Mouse (Mus musculus): ENCODE measurements around the gene Chchd10.

Gene Chchd10

DNA sequence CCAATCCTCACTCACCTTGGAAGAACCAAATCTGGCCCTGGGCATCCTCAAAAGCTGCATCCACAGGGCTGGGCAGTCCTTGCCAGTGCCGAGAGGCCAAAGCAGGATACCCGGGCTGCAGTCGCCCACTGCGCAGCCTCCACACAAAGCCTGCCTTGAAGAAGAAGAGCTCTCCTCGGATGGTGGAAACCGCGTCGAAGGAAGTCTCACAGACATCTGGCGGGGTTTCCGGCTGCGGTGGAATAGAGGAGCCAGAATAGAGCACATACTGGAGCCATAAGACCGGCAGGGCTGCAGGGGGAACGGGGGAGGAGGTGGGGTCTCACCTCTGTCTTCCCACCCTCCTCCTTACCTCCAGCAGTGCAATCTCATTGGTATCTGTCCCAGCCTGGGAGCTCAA is 6.5 kb upstream of the Chchd10 start:
- DNase-seq = no peak

DNA sequence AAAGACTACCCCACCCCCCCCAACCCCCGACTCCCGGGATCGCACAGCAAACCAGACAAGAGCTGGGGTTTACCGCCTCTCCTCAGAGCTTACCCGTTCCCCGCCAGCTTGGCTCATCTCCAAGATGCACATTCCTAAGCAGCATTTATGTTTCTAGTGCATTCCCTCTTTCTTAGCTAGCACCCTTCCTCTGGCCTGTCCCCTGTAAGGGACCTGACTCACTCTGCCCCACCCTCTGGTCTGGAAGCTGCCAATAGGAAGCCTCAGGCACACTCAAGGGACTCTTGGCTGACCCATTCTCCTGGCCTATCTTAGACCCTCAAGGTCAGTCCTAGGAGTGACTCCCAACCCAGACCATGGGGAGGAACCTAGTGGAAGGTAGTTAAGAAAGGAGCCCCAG is 2.6 kb upstream of the Chchd10 start:
- DNase-seq = no peak

DNA sequence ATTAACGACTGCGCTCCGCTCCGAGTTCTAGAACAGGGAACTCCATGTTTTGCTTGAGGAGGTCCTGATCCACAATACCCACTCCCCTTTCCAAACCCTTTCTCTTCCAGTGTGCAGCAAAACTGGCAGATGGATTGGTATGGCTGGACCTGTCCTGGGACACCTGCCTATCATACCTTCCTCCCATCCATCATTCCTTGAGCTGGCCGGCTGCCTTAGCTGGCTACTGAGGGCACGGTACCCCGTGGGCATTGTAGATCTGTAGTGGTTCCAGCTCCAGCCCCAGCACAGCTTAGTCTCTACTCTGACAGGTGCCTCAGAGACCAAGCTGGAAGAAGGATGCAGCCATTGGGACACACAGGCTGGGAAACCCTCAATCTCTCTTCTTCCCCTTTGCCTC is 1.6 kb upstream of the Chchd10 start:
- no peak for DNase-seq

DNA sequence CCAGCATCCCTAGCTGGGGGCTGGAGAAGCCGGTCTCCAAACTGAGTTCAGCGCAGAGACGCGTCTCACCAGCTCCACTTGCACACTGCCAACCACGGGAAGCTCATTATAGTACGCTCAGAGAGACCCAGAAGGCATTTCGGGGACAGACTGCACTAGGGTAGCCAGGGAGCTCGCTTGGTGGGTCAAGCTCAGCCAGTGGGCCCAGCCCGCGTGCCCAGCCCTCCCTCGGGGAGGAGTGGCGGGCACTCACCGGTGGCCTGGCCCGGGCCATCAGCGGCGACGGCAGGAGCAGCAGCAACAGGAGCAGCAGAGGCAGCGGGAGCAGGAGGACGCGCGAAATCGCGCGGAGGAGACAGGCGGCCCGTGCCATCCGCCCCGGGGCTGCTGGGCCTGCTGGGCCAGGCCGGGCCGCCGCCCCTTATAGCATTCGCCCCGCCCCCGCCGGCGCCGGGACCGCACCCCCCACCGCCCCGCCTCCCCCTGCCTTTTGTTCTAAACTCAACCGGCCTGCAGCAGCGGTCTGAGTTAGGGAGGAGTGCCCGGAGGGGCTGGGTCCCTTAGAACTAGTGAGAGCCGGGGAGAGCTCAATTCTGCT is 750 bp upstream of the Chchd10 start:
- peak in 1 of 2 experiments; percentile 27 for DNase-seq

DNA sequence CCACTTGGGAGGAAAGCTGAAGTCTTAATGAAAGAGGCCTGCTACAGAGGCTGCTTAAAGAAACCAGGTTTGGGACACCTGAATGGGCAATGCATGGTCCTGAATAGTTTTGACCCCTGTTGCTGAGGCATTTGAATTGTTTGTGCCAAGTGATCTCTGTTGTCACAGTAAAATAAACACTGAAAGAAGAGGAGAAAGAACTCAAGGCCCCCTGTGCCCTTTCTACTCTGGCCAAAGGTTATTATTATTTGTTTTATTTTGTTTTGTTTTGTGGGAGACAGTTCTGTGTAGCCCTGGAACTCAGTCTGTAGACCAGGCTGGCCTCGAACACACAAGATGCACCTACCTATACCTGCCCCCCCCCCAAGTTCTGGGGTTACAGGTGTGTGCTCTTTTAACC is 2.1 kb downstream of the Chchd10 start:
- no peak for DNase-seq

DNA sequence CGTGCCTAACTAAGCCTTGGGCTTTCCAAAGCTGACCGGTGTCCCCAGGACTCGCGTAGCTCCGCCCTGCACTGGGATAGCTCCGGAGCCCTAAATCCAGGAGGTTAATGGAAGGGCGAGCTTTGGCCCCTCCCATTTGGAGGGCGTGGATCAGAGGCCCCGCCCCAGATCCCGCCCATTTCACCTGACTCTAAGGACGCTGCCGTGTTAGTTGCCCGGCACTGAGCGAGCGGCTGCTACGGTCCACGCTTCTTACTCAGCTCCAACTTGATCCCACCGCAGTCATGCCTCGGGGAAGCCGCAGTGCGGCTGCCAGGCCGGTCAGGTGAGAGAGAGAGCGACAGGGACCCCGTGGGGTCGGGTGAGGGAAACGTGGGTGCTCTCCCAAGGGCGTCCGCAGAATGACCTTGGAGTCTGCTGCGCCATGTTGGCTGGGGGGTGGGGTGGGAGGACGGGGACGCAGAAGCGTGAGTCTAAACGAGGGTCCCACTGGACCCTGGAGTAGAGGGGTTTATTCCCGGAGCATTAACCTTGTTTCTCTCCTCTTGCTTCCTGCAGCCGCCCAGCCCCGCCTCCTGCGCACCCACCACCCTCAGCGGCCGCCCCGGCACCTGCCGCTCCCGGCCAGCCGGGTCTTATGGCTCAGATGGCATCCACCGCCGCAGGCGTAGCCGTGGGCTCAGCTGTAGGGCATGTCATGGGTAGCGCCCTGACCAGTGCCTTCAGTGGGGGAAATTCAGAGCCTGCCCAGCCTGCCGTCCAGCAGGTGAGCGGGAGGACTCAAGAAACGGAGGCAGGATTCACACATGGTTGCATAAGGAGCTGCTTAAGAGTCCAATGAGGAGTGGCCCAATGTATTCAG is 3.0 kb downstream of the Chchd10 start, which contains the start of gene Mmp11:
TSS of gene Mmp11 (minus strand) at position 817 of the 862 bp plus-strand sequence.
- peak; percentile 86 to 88 for DNase-seq

DNA sequence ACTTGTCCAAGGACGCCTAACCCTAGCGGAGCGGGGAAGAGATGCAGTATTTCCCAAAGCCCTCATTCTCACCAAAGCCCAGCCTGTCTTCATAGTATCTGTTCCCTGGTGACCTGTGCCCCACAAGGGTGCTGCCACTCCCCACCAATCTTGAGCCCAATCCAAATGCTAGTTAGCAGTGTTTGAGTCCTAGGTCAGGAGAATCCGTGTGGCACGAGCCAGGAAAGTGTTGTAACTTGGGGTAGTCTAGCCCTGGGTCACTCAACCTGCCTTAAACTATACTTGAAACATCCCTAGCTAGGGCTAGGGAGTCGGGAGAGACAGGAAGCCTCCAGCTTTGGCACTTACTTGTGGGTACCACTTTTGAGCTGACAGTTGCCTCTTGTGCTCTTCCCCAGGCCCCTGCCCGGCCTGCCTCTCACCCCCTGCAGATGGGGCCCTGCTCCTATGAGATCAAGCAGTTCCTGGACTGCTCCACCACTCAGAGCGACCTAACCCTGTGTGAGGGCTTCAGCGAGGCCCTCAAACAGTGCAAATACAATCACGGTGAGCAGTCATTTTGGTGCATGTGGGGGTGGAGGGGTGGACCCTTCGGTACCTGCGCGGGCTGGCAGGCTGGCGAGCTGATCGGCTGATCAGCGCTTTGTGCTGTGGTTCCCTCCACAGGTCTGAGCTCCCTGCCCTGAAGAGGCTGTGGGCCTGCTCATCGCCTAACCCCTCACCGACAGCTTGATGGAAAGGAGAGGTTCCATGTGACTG is 4.2 kb downstream of the Chchd10 start:
- no peak for DNase-seq

DNA sequence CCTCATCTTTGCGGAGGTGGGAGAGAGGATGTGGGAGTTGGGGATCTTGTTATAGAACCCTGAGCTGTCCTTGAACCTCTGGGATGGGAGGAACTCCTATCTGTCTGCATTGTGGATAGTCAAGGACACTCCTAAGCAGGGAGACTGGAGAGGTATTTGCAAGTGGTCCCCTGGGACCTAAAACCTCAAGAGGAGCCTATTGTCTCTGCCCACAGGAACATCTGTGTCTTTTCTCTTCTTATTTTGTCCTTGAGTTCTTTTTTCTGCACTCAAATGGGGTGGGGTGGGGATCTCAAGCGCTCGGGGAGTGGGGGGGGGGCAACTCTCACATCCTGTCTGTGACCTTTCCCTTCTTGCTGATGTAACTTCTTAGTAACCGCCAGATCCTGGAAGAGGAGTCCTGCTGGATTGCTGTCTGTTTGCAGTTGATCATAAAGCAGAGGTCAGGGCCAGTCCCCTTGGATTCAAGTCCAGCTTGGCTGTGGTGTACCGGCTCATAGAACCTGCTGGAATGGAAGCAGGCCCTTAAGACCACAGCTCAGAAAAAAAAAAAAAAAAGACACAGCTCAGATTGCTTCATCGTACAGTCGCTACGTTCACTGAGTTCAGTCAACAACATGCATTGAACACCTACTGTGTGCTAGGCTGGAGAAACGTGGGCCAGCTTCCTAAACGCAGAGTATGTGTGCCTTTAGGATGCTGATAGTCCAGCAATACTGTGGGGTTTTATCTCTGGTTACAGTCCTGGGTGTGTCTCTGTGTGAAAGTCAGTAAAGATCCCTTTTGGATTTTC is 5.1 kb downstream of the Chchd10 start:
- DNase-seq = no peak

DNA sequence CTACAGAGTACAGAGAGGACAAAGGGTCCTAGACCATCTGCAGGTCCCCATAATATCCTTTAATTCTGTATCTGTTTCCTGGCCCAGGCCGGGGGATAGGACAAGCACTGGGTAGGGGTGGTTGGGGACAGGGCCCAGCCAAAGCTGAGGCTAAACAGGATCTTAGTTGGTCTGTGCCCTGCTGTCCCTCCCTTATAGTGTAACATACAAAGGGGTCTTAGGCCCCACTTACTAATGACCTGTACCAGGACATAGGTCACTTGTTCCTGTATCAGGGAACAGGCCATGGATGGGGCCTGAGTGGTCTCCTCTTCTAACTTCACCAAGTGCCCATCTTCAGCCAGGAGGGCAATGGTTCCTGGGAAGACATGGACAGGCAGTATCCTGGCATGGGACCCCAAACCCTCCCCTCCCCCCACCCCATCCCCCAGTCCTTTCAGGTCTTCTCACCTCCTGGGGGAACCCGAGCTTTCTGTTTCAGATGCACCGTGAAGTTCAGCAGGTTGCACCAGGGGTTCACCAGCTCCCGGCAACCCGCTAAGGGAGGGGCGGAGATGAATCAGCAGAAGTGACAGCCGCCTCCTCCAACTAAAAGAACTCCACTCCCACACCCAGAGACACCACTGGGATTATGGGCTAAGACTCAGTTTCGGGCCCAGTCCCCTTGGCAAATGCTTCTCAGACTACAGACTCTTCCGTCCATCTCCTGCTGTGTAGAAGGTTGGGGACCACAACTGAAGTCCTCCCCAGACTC is 6.7 kb downstream of the Chchd10 start:
- DNase-seq = no peak

DNA sequence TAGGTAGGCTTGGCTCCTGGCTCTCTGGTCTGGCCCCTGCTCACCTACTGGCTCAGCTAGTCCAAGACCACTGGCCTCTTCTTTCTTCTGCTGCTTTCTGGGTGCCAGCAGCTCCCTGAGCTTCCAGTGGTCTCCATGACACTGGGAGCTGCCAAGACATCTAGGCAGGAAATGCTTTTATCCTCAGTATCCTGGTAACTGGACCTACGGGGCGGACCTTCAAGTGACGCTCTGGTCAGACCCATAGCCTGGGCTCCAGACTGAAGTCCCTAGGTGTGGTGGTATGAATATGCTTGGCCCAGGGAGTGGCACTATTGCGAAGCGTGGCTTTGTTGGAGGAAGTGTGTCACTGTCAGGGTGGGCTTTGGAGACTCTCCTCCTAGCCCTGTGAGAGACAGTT is 7.6 kb downstream of the Chchd10 start, which contains the start of gene Gm867:
TSS of gene Gm867 (minus strand) at position 153 of the 400 bp plus-strand sequence.
- no peak for DNase-seq

DNA sequence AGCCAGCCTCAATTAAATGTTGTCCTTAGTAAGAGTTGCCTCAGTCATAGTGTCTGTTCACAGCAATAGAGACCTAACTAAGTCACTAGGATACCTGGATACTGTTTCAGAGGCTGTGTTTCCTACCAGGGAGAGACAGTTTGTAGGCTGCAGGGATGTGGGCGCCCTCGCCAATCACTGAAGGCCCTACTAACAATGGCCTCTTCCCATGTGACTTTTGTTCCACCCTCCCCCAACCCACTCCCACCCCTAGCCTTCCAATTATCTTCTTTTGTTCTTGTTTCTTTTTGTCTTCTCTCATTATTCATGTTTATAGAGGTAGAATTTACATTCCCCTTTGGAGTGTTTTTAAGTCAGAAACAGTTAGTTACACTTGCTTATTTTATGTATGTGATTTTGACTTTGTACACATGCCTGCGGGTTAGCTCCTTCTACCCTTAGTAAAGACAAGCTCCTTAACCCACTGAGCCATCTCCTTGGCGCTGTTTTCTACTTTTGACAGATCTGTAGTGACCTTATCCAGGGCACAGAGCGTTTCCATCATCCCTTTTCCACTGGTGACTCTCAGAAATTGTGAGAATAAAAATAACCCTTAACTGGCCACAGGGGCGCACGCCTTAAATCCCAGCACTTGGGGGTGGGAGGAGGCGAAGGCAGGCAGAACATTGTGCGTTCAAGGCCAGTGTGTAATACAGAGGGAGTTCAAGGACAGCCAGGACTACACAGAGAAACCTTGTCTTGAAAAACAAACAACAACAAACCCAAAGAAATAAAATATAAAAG is 8.3 kb downstream of the Chchd10 start:
- no peak for DNase-seq

DNA sequence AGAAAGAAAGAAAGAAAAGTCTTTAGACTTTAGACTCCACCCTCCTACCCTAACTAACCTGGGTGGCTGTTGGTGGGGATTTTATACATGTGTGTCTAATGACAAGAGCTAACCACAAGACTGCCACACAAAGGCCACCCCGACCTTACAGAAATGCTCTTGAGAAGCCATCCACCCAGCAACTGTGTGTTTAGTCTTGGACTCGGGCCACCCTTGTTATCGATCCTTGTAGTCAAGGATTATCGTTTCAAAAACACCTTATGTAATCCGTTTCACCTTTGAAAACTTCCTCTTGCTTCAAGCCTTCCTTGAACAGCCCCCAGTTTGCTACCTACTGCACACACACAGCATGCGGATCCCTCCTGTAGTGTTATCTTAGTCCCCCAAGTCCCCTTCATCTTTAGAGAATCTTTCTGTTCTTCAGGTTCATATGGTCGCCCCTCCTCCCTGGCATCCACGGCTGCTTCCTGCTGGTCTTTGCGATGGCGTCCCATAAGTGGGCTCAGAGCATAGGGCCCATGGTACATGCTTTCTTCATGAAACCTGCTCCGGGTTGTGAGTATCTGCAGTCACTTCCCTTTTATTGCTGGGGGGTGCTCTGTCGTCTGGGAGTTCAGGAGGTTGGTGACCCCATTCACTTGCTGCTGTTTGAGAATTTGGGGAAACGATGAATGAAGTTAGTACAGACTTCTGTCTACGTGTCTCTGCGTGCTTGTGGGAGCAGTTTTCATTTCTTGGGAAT is 10.0 kb downstream of the Chchd10 start, which contains the start of gene Vpreb3:
TSS of gene Vpreb3 (plus strand) at position 322 of the 742 bp plus-strand sequence.
- no peak for DNase-seq

DNA sequence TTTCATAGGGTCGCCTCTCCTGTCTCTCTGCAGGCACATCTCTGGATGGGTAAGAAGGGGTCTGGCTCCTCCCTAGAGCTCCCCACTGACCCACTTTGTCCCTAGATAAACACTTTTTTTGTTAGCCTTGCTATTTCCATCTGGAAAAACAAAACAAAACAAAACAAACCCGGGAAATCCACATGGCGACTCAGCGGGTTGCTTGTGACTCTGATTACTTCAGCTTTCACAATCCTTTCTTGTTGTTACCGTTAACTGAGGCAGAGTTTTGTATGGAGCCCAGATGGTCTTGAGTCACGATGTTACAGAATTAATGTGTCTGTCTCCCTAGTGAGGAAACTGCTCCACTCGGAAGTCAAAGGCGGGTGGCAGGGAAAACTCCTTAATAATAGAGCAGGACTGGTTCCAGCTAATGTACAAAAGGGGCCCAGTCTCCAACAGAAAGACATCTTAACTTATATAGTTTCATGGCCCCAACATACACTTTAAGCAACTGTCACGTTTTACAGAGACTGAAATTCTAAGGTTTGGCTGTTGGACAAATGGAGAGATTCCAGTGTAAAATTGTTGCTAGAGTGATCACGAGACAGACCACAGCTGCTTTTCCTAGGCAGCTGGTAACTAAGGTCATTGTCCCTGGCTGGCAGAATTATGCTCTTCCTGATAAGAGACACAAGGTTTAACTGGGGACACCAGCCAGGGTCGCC is 11.3 kb downstream of the Chchd10 start:
- DNase-seq = no peak

DNA sequence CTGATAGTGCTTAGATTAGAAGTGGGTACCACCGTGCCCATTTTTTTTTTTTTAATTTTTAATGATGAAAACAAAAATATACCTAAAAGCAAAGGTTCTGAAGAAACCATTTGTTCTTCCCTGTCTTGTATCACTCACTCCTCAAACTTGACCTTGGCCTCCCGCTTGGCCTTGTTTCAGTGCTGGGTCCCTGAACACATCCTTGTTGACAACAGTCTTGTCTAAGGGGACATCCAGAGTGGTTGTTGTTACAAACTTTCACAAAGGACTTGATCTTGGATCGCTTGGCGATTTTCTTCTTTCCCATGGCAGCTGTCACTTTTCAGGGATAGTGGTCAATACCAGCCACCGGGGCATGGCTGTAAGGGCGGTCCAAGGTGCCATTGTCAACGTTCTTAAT is 12.3 kb downstream of the Chchd10 start:
- DNase-seq = peak in 1 of 2 experiments; percentile 1

DNA sequence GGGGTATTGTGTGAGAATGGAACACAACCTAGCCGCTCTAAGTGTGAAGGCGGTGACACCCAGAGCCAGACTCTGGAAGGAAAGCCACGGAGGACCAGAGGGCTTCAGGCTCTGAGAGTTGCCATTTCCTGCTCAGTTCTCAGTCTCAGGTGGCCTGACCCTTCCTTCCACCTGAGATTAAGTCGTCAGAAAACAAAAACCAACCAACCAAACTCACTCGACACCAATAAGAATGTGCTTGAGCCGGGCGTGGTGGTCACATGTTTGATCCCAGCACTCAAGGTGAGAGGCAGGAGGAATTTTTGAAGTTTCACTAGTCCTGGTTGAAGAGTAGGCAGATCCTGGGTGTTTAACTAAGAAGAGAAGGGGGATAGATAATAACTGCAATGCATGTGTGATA is 13.0 kb downstream of the Chchd10 start:
- peak in 1 of 2 experiments; percentile 1 for DNase-seq

DNA sequence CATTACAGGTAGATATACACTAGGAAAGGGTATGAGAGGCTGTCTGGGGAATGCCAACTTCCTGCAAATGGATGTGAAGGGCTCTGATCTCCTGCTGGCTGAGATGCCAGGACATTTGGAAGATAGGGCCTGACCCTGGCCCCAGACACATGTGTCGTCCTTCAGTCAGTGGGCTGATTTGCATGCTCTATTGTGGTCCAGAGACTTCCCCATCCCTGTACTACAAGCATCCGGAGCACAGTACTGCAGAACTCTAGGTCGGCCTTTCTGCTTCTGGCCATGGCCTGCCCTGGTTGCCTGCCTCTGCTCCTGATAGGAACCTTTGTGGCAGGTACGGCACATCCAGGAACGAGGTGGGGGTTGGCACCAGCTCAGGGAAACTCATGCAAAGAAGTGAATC is 15.1 kb downstream of the Chchd10 start:
- no peak for DNase-seq

DNA sequence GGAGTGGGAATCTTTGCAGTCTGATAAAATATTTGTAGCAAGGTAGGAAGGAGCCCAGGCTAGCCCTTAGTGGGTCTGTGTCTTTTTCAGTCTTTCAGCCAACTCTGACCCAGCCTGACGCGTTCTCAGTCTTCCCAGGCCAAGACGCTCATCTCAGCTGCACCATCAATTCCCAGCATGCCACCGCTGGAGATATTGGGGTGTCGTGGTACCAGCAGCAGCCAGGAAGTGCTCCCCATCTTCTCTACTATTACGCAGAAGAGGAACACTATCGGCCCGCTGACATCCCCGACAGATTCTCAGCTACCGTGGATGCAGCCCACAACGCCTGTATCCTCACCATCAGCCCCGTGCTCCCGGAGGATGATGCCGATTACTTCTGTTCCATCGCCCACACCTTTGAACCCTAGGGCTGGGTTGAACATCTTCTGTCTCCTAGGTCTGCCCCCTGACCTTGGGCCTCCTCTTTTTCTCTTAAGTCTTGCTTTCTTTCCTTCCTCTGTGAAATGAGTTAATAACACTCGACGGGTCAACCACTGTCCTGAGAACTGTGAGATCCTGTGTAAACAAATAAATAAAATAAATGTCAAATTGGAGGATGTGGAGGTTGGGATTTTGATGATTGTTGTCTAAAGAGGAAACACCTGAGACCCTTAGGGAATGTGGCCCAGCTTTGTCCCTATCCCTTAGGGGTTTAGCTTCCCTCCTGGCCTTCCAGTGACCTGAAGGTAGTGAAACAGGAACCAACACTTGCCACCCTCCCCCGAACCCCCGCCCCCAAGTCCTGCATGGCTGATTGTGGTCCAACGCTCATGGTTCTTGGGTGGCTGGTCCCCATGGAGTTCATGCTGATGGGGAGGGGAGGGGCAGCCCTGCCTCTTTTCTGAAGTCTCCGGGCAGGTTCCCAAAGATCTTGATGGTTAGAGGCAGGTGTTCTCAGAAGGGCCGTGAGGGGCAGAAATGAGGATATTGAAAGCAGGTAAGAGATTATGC is 16.4 kb downstream of the Chchd10 start:
- DNase-seq = no peak

DNA sequence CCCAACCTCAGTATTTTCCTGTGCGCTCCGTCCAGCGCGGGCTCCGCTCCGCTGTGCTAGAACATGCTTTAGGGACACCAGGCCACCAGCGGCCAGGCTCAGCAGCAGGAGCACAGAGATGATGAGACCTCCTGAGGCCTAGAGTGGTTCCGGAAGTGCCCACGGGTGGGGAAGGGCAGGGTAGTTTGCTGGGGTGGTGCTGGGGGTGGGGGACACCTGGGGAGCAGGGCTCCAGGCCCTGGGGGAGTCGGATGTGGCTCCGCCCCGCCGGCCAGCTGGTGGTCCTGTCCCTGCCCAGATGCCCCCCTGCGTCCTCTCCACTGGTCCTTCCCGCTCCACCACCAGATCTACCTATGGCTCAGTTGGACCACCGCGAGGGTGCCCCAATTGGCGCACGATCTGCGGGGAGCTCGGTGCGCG is 17.9 kb downstream of the Chchd10 start:
- DNase-seq = peak; percentile 31 to 38

Data from cerebellum, postnatal 14 days (tissue).